Mouse (Mus musculus): ENCODE data around the gene Duoxa2. TPM values are rescaled to one million over a fixed set of nuclear protein-coding genes. Genes with fewer than 3 reads are reported as not detected.

Gene Duoxa2
- polyA plus RNA-seq, 1 experiment, result 0.06 TPM

DNA sequence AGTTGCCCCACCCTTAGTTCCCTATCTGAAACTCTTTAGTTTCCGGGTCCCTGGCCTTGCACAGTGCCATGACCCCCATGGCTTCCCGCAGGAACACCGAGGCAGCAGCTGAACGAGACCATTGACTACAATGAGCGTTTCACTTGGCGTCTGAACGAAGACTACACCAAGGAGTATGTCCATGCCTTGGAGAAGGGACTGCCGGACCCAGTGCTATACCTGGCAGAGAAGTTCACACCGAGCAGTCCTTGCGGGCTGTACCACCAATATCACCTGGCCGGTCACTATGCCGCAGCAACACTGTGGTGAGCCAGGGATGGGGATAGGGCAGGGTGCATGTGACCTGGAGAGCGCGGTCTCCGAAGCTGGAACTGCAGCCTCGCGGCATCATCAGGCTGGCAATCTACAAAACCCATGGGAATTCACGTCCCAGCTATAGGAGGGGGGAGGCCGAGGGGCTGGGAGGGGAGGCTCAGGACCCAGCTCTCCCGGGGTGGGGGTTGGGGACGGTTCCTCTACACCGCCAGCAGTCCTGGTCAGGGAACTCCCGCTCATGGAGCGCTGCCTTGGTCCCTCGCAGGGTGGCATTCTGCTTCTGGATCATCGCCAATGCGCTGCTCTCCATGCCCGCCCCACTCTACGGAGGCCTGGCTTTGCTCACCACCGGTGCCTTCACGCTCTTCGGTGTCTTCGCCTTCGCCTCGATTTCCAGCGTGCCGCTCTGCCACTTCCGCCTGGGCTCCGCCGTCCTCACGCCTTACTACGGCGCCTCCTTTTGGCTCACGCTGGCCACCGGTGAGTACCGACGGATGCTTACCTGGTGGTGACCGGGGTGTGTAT lies 2.6 kb downstream of the Duoxa2 start:
- Histone ChIP-seq H3K36me3 (ENCODE audit: control insufficient read depth, insufficient read depth, low read length) (no peaks in the 10 kb centered on the region), H3K27me3 (ENCODE audit: control insufficient read depth, insufficient read depth, low read length) (peaks cover 4% of the 10 kb centered on the region; the same call in 1 of the 2 replicates), H3K27ac (ENCODE audit: control insufficient read depth, insufficient read depth, low read depth, low read length) (no peak overlapping the region), H3K4me3 (ENCODE audit: control insufficient read depth, low read depth, low read length) (peak overlapping the region; percentile 71), H3K4me1 (ENCODE audit: control insufficient read depth, insufficient read depth, low read length) (peaks cover 29% of the 10 kb centered on the region)
- TF ChIP-seq CTCF (IDR thresholded peaks at IDR 0.05; ENCODE audit: control insufficient read depth, insufficient read depth, insufficient replicate concordance, low read depth, low read length) (no peak), POLR2A (IDR thresholded peaks at IDR 0.05; ENCODE audit: control insufficient read depth, low read depth, low read length) (no peak)

DNA sequence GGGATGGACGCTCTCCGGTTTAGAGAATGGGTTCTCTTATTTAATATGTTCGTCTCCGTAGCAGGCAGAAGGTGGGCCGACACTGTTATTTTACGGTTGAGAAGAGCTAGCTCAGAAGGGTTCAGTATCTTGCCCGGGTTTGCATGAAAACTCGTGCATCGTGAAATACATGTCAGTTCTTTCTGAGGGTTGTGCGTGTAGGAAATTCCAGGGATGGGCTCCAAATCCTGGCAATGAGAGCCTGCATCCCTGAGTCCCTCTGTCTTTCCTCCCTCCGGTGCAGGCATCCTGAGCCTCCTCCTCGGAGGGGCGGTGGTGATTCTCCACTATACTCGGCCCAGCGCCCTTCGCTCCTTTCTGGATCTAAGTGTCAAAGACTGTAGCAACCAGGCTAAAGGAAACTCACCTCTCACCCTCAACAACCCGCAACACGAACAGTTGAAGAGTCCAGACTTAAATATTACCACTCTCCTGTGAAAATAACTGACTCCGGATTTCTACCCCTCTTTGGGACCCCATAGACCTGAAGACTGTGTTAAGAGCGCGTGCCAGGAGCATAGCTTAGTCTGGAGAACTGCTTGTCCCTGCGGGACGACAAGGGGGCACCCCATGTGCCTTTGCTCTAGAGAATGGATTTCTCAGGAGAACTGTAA lies 3.3 kb downstream of the Duoxa2 start:
- peaks cover 4% of the 10 kb centered on the region; the same call in 1 of the 2 replicates for H3K27me3 ChIP-seq (ENCODE audit: control insufficient read depth, insufficient read depth, low read length)

DNA sequence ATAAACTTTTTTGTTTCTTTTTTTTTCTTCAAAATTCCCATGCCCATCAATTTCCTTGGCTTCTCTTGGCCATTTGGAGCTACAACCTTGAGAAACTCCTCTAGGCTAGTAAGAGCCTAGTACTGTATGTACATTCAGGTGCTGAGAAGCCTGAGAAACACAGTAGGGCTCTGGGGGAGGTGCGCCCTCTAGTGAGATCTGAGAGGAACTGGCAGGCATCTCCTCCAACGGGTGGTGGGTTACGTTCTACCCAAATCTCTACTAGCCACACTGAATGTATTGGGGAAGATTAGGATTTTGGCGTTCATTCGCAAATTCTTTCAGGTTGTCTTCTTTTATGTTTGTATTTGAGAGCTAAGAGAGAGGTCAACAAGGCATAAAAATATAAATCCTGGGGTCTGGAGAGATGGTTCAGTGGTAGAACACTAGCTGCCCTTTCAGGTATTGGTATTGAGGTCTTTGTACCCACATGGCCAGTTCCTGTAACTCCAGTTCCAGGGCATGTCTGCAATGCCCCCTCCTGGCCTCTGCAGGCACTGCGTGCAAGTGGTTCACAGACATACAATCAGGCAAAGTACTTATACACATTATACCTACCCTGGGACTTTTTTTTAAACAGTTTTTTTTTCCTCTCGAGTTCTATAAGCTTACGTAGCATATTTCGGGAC lies 4.0 kb downstream of the Duoxa2 start:
- no peak overlapping the region for H3K27ac ChIP-seq (ENCODE audit: control insufficient read depth, insufficient read depth, low read depth, low read length)
- TF ChIP-seq POLR2A (IDR thresholded peaks at IDR 0.05; ENCODE audit: control insufficient read depth, low read depth, low read length) (no peak), CTCF (IDR thresholded peaks at IDR 0.05; ENCODE audit: control insufficient read depth, insufficient read depth, insufficient replicate concordance, low read depth, low read length) (peak; percentile 78; the same call in 1 of the 2 replicates)
- no peak overlapping the region for H3K4me3 ChIP-seq (ENCODE audit: control insufficient read depth, low read depth, low read length)
- H3K4me1 ChIP-seq (ENCODE audit: control insufficient read depth, insufficient read depth, low read length), result peaks cover 27% of the 10 kb centered on the region
- no peaks in the 10 kb centered on the region for H3K36me3 ChIP-seq (ENCODE audit: control insufficient read depth, insufficient read depth, low read length)
- H3K27me3 ChIP-seq (ENCODE audit: control insufficient read depth, insufficient read depth, low read length), result peaks cover 4% of the 10 kb centered on the region; the same call in 1 of the 2 replicates

More for the DNA sequence above, 3.3 kb downstream of the Duoxa2 start:
- Histone ChIP-seq H3K36me3 (ENCODE audit: control insufficient read depth, insufficient read depth, low read length) (no peaks in the 10 kb centered on the region), H3K4me3 (ENCODE audit: control insufficient read depth, low read depth, low read length) (peak overlapping the region; percentile 71), H3K4me1 (ENCODE audit: control insufficient read depth, insufficient read depth, low read length) (peaks cover 29% of the 10 kb centered on the region), H3K27ac (ENCODE audit: control insufficient read depth, insufficient read depth, low read depth, low read length) (no peak overlapping the region)
- TF ChIP-seq CTCF (IDR thresholded peaks at IDR 0.05; ENCODE audit: control insufficient read depth, insufficient read depth, insufficient replicate concordance, low read depth, low read length) (no peak), POLR2A (IDR thresholded peaks at IDR 0.05; ENCODE audit: control insufficient read depth, low read depth, low read length) (no peak)

DNA sequence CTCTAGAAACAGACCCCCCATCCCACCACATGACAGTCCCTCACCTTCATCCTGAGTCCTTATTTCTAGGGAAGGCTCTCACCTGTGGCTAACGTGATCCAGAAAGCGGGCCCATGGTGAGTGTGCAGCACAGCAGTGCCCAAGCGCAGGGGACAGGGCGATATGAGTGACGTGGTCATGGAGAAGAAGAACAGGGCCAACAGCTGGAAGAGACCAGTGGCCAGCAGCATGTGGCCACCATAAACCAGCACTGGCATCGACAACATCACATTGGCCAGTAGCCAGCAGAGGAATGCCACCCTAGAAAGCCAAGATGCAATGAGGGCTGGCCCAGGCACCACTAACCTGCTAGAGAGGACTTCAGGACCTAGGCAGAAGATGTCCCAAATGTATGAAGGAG lies 5.8 kb downstream of the Duoxa2 start:
- Histone ChIP-seq H3K36me3 (ENCODE audit: control insufficient read depth, insufficient read depth, low read length) (no peaks in the 10 kb centered on the region), H3K27ac (ENCODE audit: control insufficient read depth, insufficient read depth, low read depth, low read length) (no peak overlapping the region), H3K4me1 (ENCODE audit: control insufficient read depth, insufficient read depth, low read length) (peaks cover 21% of the 10 kb centered on the region), H3K4me3 (ENCODE audit: control insufficient read depth, low read depth, low read length) (no peak overlapping the region), H3K27me3 (ENCODE audit: control insufficient read depth, insufficient read depth, low read length) (peaks cover 3% of the 10 kb centered on the region; the same call in 1 of the 2 replicates)
- TF ChIP-seq POLR2A (IDR thresholded peaks at IDR 0.05; ENCODE audit: control insufficient read depth, low read depth, low read length) (no peak), CTCF (IDR thresholded peaks at IDR 0.05; ENCODE audit: control insufficient read depth, insufficient read depth, insufficient replicate concordance, low read depth, low read length) (no peak)

- Histone ChIP-seq H3K27me3 (ENCODE audit: control insufficient read depth, insufficient read depth, low read length) (peaks cover 3% of the 10 kb centered on the region; the same call in 1 of the 2 replicates), H3K36me3 (ENCODE audit: control insufficient read depth, insufficient read depth, low read length) (no peaks in the 10 kb centered on the region), H3K4me1 (ENCODE audit: control insufficient read depth, insufficient read depth, low read length) (peaks cover 18% of the 10 kb centered on the region), H3K4me3 (ENCODE audit: control insufficient read depth, low read depth, low read length) (no peak overlapping the region), H3K27ac (ENCODE audit: control insufficient read depth, insufficient read depth, low read depth, low read length) (no peak overlapping the region)
- TF ChIP-seq POLR2A (IDR thresholded peaks at IDR 0.05; ENCODE audit: control insufficient read depth, low read depth, low read length), result no peak
- no peak for TF ChIP-seq CTCF (IDR thresholded peaks at IDR 0.05; ENCODE audit: control insufficient read depth, insufficient read depth, insufficient replicate concordance, low read depth, low read length)
These were observed 6.6 kb downstream of the Duoxa2 start for GRCm38 (mm10) chr2:122305097-122305892.

- Histone ChIP-seq H3K27ac (ENCODE audit: control insufficient read depth, insufficient read depth, low read depth, low read length) (no peak overlapping the region), H3K27me3 (ENCODE audit: control insufficient read depth, insufficient read depth, low read length) (no peaks in the 10 kb centered on the region; the same call in 1 of the 2 replicates)
- TF ChIP-seq CTCF (IDR thresholded peaks at IDR 0.05; ENCODE audit: control insufficient read depth, insufficient read depth, insufficient replicate concordance, low read depth, low read length) (no peak), POLR2A (IDR thresholded peaks at IDR 0.05; ENCODE audit: control insufficient read depth, low read depth, low read length) (no peak)
These were observed 7.5 kb downstream of the Duoxa2 start for GRCm38 (mm10) chr2:122306184-122306583.

More at GRCm38 (mm10) chr2:122306184-122306583, 7.5 kb downstream of the Duoxa2 start:
- Histone ChIP-seq H3K36me3 (ENCODE audit: control insufficient read depth, insufficient read depth, low read length) (no peaks in the 10 kb centered on the region), H3K4me1 (ENCODE audit: control insufficient read depth, insufficient read depth, low read length) (peaks cover 14% of the 10 kb centered on the region), H3K4me3 (ENCODE audit: control insufficient read depth, low read depth, low read length) (no peak overlapping the region)
